Mouse (Mus musculus) E14TG2a.4 (cell line): ENCODE measurements around the gene Tob1.

Source experiments
- CTCF ChIP-seq: conservative IDR thresholded peaks from 2 replicates; pipeline ENCODE4 v1.5.1; 2014; ENCODE audit warnings: low read length
- POU5F1 ChIP-seq: IDR thresholded peaks from 2 replicates; pipeline ENCODE4 v1.6.1; 2014; ENCODE audit warnings: low read length, borderline replicate concordance

DNA sequence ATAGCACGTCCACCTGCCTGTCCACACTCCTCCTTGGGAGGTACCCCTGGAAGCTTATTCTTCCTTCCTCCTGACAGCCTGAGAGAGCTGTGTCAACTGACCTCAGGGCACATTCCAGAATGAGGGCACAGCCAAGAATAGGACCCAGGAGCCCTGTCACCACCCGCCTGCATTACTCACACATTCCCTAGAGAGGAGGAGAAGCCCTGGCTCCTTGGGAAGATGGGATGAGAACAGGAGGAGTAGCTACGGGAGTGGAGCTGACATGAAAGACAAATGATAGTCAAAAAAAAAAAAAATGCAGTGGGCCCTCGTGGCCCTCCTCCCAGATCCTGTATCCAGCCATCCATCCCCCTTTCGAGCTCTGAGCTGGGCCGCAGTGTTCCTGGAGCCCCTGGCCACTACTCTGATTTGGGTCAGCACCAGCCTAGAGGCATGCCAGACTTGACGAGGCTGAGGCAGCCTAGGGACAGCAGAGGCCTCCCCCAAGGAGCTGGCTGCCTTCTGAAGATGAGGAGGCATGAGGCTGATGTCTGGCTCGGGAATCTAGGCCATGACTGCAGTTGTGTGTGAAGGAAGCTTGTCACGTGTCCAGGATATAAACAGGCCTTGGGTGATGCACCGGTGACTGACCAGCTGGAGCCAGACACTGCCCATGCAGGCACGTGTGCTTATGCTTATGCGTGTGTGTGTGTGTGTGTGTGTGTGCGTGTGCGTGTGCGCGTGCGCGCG, 20.7 kb downstream of the Tob1 start:
- no peak for TF ChIP-seq CTCF
- no peak for TF ChIP-seq POU5F1
